Mouse (Mus musculus): ENCODE data around the gene 4921539E11Rik. TPM values are rescaled to one million over a fixed set of nuclear protein-coding genes. Genes with fewer than 3 reads are reported as not detected.

Gene 4921539E11Rik
- polyA plus RNA-seq, 1 experiment from 2014 or later = not detected

- peak overlapping the region; percentile 86 to 96 for H3K27ac ChIP-seq (replicated peaks in 1 of 2; ENCODE audit: control insufficient read depth in 1 of 2, insufficient read depth in 1 of 2, low read depth in 2 of 2, low read length in 2 of 2)
- peaks cover 0 to 4% of the 10 kb centered on the region in 2 experiments; a peak in 2 of 4 replicates for H3K4me1 ChIP-seq (ENCODE audit: control insufficient read depth in 2 of 2, insufficient read depth in 2 of 2, low read length in 2 of 2)
- no peaks in the 10 kb centered on the region for H3K27me3 ChIP-seq (ENCODE audit: control insufficient read depth, insufficient read depth, low read length)
- WGBS = 6% methylated on average over 30 of the region's 30 CpGs
- H3K4me3 ChIP-seq (ENCODE audit: control insufficient read depth in 1 of 2, insufficient read depth in 1 of 2, low read depth in 1 of 2, low read length in 2 of 2) = peak overlapping the region; percentile 83 to 98
- H3K9me3 ChIP-seq (ENCODE audit: control insufficient read depth, low read length) = no peaks in the 10 kb centered on the region
- H3K36me3 ChIP-seq (ENCODE audit: control insufficient read depth, insufficient read depth, low read length) = peaks cover 29% of the 10 kb centered on the region
- H3K9ac ChIP-seq (ENCODE audit: low read length) = peak overlapping the region; percentile 99
- no peak for ATAC-seq (ENCODE audit: insufficient number of reproducible peaks, insufficient read depth, low FRiP score, low read depth)
- H3K4me2 ChIP-seq (ENCODE audit: low read length) = peak overlapping the region; percentile 63
Observed at GRCm38 (mm10) chr4:103213859-103214497, 76.7 kb downstream of the 4921539E11Rik start.

- Histone ChIP-seq H3K9me3 (ENCODE audit: control insufficient read depth, low read length) (no peaks in the 10 kb centered on the region), H3K4me1 (ENCODE audit: control insufficient read depth in 2 of 2, insufficient read depth in 2 of 2, low read length in 2 of 2) (peaks cover 0 to 3% of the 10 kb centered on the region in 2 experiments; a peak in 1 of 4 replicates), H3K27ac (replicated peaks in 1 of 2; ENCODE audit: control insufficient read depth in 1 of 2, insufficient read depth in 1 of 2, low read depth in 2 of 2, low read length in 2 of 2) (no peak overlapping the region), H3K27me3 (ENCODE audit: control insufficient read depth, insufficient read depth, low read length) (no peaks in the 10 kb centered on the region), H3K9ac (ENCODE audit: low read length) (no peak overlapping the region), H3K36me3 (ENCODE audit: control insufficient read depth, insufficient read depth, low read length) (peaks cover 68% of the 10 kb centered on the region), H3K4me2 (ENCODE audit: low read length) (no peak overlapping the region), H3K4me3 (ENCODE audit: control insufficient read depth in 1 of 2, insufficient read depth in 1 of 2, low read depth in 1 of 2, low read length in 2 of 2) (no peak overlapping the region)
- 85% methylated on average over 1 of the region's 1 CpGs for WGBS
- ATAC-seq (ENCODE audit: insufficient number of reproducible peaks, insufficient read depth, low FRiP score, low read depth) = no peak
Observed at GRCm38 (mm10) chr4:103208553-103208952, 82.1 kb downstream of the 4921539E11Rik start.

- H3K27ac ChIP-seq (replicated peaks in 1 of 2; ENCODE audit: control insufficient read depth in 1 of 2, insufficient read depth in 1 of 2, low read depth in 2 of 2, low read length in 2 of 2) = no peak overlapping the region
- H3K4me2 ChIP-seq (ENCODE audit: low read length) = no peak overlapping the region
- no peaks in the 10 kb centered on the region for H3K27me3 ChIP-seq (ENCODE audit: control insufficient read depth, insufficient read depth, low read length)
- H3K4me1 ChIP-seq (ENCODE audit: control insufficient read depth in 2 of 2, insufficient read depth in 2 of 2, low read length in 2 of 2) = peaks cover 3% of the 10 kb centered on the region in 2 experiments; a peak in 1 of 4 replicates
- no peaks in the 10 kb centered on the region for H3K9me3 ChIP-seq (ENCODE audit: control insufficient read depth, low read length)
- no peak for ATAC-seq (ENCODE audit: insufficient number of reproducible peaks, insufficient read depth, low FRiP score, low read depth)
- no peak overlapping the region for H3K9ac ChIP-seq (ENCODE audit: low read length)
- peaks cover 67% of the 10 kb centered on the region for H3K36me3 ChIP-seq (ENCODE audit: control insufficient read depth, insufficient read depth, low read length)
- 82% methylated on average over 2 of the region's 2 CpGs for WGBS
- H3K4me3 ChIP-seq (ENCODE audit: control insufficient read depth in 1 of 2, insufficient read depth in 1 of 2, low read depth in 1 of 2, low read length in 2 of 2) = no peak overlapping the region
Observed at GRCm38 (mm10) chr4:103203646-103204045, 87.0 kb downstream of the 4921539E11Rik start.

GRCm38 (mm10) chr4:103200046-103200445, 90.6 kb downstream of the 4921539E11Rik start:
- H3K4me3 ChIP-seq (ENCODE audit: control insufficient read depth in 1 of 2, insufficient read depth in 1 of 2, low read depth in 1 of 2, low read length in 2 of 2) = no peak overlapping the region
- no peak overlapping the region for H3K9ac ChIP-seq (ENCODE audit: low read length)
- no peaks in the 10 kb centered on the region for H3K9me3 ChIP-seq (ENCODE audit: control insufficient read depth, low read length)
- peaks cover 3 to 4% of the 10 kb centered on the region in 2 experiments; a peak in 1 of 4 replicates for H3K4me1 ChIP-seq (ENCODE audit: control insufficient read depth in 2 of 2, insufficient read depth in 2 of 2, low read length in 2 of 2)
- H3K36me3 ChIP-seq (ENCODE audit: control insufficient read depth, insufficient read depth, low read length) = peaks cover 63% of the 10 kb centered on the region
- H3K27me3 ChIP-seq (ENCODE audit: control insufficient read depth, insufficient read depth, low read length) = no peaks in the 10 kb centered on the region
- no peak overlapping the region for H3K4me2 ChIP-seq (ENCODE audit: low read length)
- 81% methylated on average over 1 of the region's 1 CpGs for WGBS
- H3K27ac ChIP-seq (replicated peaks in 1 of 2; ENCODE audit: control insufficient read depth in 1 of 2, insufficient read depth in 1 of 2, low read depth in 2 of 2, low read length in 2 of 2) = no peak overlapping the region
- no peak for ATAC-seq (ENCODE audit: insufficient number of reproducible peaks, insufficient read depth, low FRiP score, low read depth)

- H3K4me2 ChIP-seq (ENCODE audit: low read length) = no peak overlapping the region
- peaks cover 60% of the 10 kb centered on the region for H3K36me3 ChIP-seq (ENCODE audit: control insufficient read depth, insufficient read depth, low read length)
- H3K9ac ChIP-seq (ENCODE audit: low read length) = no peak overlapping the region
- WGBS = 59% methylated on average over 4 of the region's 4 CpGs
- no peaks in the 10 kb centered on the region for H3K27me3 ChIP-seq (ENCODE audit: control insufficient read depth, insufficient read depth, low read length)
- ATAC-seq (ENCODE audit: insufficient number of reproducible peaks, insufficient read depth, low FRiP score, low read depth) = no peak
- no peak overlapping the region for H3K4me3 ChIP-seq (ENCODE audit: control insufficient read depth in 1 of 2, insufficient read depth in 1 of 2, low read depth in 1 of 2, low read length in 2 of 2)
- H3K27ac ChIP-seq (replicated peaks in 1 of 2; ENCODE audit: control insufficient read depth in 1 of 2, insufficient read depth in 1 of 2, low read depth in 2 of 2, low read length in 2 of 2) = no peak overlapping the region
- peaks cover 3% of the 10 kb centered on the region in 2 experiments; a peak in 1 of 4 replicates for H3K4me1 ChIP-seq (ENCODE audit: control insufficient read depth in 2 of 2, insufficient read depth in 2 of 2, low read length in 2 of 2)
- no peaks in the 10 kb centered on the region for H3K9me3 ChIP-seq (ENCODE audit: control insufficient read depth, low read length)
Observed at GRCm38 (mm10) chr4:103199086-103199485, 91.6 kb downstream of the 4921539E11Rik start.

- no peak for ATAC-seq (ENCODE audit: insufficient number of reproducible peaks, insufficient read depth, low FRiP score, low read depth)
- peaks cover 63% of the 10 kb centered on the region for H3K36me3 ChIP-seq (ENCODE audit: control insufficient read depth, insufficient read depth, low read length)
- H3K4me2 ChIP-seq (ENCODE audit: low read length) = no peak overlapping the region
Observed at GRCm38 (mm10) chr4:103197401-103197800, 93.3 kb downstream of the 4921539E11Rik start.

GRCm38 (mm10) chr4:103192421-103192820, 98.2 kb downstream of the 4921539E11Rik start:
- Histone ChIP-seq H3K27me3 (ENCODE audit: control insufficient read depth, insufficient read depth, low read length) (no peaks in the 10 kb centered on the region), H3K27ac (replicated peaks in 1 of 2; ENCODE audit: control insufficient read depth in 1 of 2, insufficient read depth in 1 of 2, low read depth in 2 of 2, low read length in 2 of 2) (no peak overlapping the region), H3K9me3 (ENCODE audit: control insufficient read depth, low read length) (0 out of 2 replicates have a peak, but pooled peaks cover 3% of the 10 kb centered on the region), H3K4me2 (ENCODE audit: low read length) (no peak overlapping the region), H3K4me1 (ENCODE audit: control insufficient read depth in 2 of 2, insufficient read depth in 2 of 2, low read length in 2 of 2) (peaks cover 2 to 13% of the 10 kb centered on the region in 2 experiments; a peak in 2 of 4 replicates), H3K36me3 (ENCODE audit: control insufficient read depth, insufficient read depth, low read length) (peaks cover 49% of the 10 kb centered on the region), H3K4me3 (ENCODE audit: control insufficient read depth in 1 of 2, insufficient read depth in 1 of 2, low read depth in 1 of 2, low read length in 2 of 2) (no peak overlapping the region), H3K9ac (ENCODE audit: low read length) (no peak overlapping the region)
- ATAC-seq (ENCODE audit: insufficient number of reproducible peaks, insufficient read depth, low FRiP score, low read depth) = no peak
- whole genome bisulfite sequencing = 77% methylated on average over 2 of the region's 2 CpGs

More at GRCm38 (mm10) chr4:103197401-103197800, 93.3 kb downstream of the 4921539E11Rik start:
- Histone ChIP-seq H3K27ac (replicated peaks in 1 of 2; ENCODE audit: control insufficient read depth in 1 of 2, insufficient read depth in 1 of 2, low read depth in 2 of 2, low read length in 2 of 2) (no peak overlapping the region), H3K9me3 (ENCODE audit: control insufficient read depth, low read length) (0 out of 2 replicates have a peak, but pooled peaks cover 2% of the 10 kb centered on the region), H3K4me1 (ENCODE audit: control insufficient read depth in 2 of 2, insufficient read depth in 2 of 2, low read length in 2 of 2) (peaks cover 3% of the 10 kb centered on the region in 2 experiments; a peak in 1 of 4 replicates), H3K9ac (ENCODE audit: low read length) (no peak overlapping the region), H3K27me3 (ENCODE audit: control insufficient read depth, insufficient read depth, low read length) (no peaks in the 10 kb centered on the region), H3K4me3 (ENCODE audit: control insufficient read depth in 1 of 2, insufficient read depth in 1 of 2, low read depth in 1 of 2, low read length in 2 of 2) (no peak overlapping the region)
- WGBS = 87% methylated on average over 8 of the region's 8 CpGs

Measured in heart, embryonic 14.5 days (tissue).